Mouse (Mus musculus): ENCODE results near the gene Pld1. TPM values are rescaled to one million over a fixed set of nuclear protein-coding genes. Genes with fewer than 3 reads are reported as not detected.

Gene Pld1
- total and polyA plus RNA-seq, 2 experiments from 2014 or later: 5.0 to 6.7 TPM

- H3K27ac ChIP-seq (ENCODE audit: low read depth, low read length): no peak overlapping the region
- no peaks in the 10 kb centered on the region for H3K9me3 ChIP-seq (ENCODE audit: low read length)
- ATAC-seq (ENCODE audit: low FRiP score): no peak
- no peak overlapping the region for H3K4me3 ChIP-seq (ENCODE audit: low read depth, low read length)
- 82% methylated on average over 3 of the region's 3 CpGs for WGBS
- no peaks in the 10 kb centered on the region for H3K36me3 ChIP-seq (ENCODE audit: insufficient read depth, low read length)
- no peaks in the 10 kb centered on the region for H3K4me1 ChIP-seq (ENCODE audit: insufficient read depth, low read length)
- H3K27me3 ChIP-seq (ENCODE audit: insufficient read depth, low read length): no peaks in the 10 kb centered on the region
- TF ChIP-seq CTCF (IDR thresholded peaks at IDR 0.05): no peak
- H3K9ac ChIP-seq (replicated peaks; ENCODE audit: low read length, poor library complexity, severe bottlenecking): no peak overlapping the region
- no peak overlapping the region for H3K4me2 ChIP-seq (ENCODE audit: low read depth, low read length, poor library complexity, severe bottlenecking)
- no peak for DNase-seq (ENCODE audit: low spot score)
Observed at GRCm38 (mm10) chr3:28083218-28083617, 144.7 kb downstream of the Pld1 start.

GRCm38 (mm10) chr3:28084281-28084680 lies 145.8 kb downstream of the Pld1 start:
- TF ChIP-seq CTCF (IDR thresholded peaks at IDR 0.05): no peak
- H3K27me3 ChIP-seq (ENCODE audit: insufficient read depth, low read length): no peaks in the 10 kb centered on the region
- 70% methylated on average over 2 of the region's 2 CpGs for WGBS
- no peak overlapping the region for H3K4me3 ChIP-seq (ENCODE audit: low read depth, low read length)
- DNase-seq (ENCODE audit: low spot score) (no peak), ATAC-seq (ENCODE audit: low FRiP score) (no peak)
- H3K4me1 ChIP-seq (ENCODE audit: insufficient read depth, low read length): no peaks in the 10 kb centered on the region
- H3K36me3 ChIP-seq (ENCODE audit: insufficient read depth, low read length): no peaks in the 10 kb centered on the region
- no peak overlapping the region for H3K9ac ChIP-seq (replicated peaks; ENCODE audit: low read length, poor library complexity, severe bottlenecking)
- no peak overlapping the region for H3K27ac ChIP-seq (ENCODE audit: low read depth, low read length)
- no peak overlapping the region for H3K4me2 ChIP-seq (ENCODE audit: low read depth, low read length, poor library complexity, severe bottlenecking)
- no peaks in the 10 kb centered on the region for H3K9me3 ChIP-seq (ENCODE audit: low read length)

DNA sequence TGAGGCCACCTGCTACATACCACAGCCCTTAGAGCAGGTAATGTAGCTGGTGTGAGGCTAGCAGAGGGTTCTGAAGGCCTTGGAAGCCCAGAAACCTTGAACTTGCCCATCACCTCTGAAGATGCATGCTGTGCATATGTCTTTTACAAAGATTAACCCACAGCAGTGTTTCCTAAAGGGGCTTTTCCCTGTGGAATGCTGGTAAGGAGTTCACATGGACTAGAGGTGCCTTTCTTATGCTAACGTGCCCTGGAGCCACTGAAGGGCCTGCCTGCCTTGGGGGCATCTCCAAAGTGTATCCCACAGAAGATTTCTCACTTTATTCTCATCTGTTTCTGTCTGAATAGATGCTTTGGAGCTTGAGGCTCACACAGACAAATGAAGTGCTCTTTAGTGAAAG lies 152.8 kb downstream of the Pld1 start:
- Histone ChIP-seq H3K36me3 (ENCODE audit: insufficient read depth, low read length) (no peaks in the 10 kb centered on the region; the same call in 1 of the 2 replicates), H3K27me3 (ENCODE audit: insufficient read depth, low read length) (no peaks in the 10 kb centered on the region), H3K9ac (replicated peaks; ENCODE audit: low read length, poor library complexity, severe bottlenecking) (no peak overlapping the region), H3K4me2 (ENCODE audit: low read depth, low read length, poor library complexity, severe bottlenecking) (no peak overlapping the region), H3K9me3 (ENCODE audit: low read length) (no peaks in the 10 kb centered on the region), H3K4me3 (ENCODE audit: low read depth, low read length) (no peak overlapping the region), H3K4me1 (ENCODE audit: insufficient read depth, low read length) (no peaks in the 10 kb centered on the region), H3K27ac (ENCODE audit: low read depth, low read length) (no peak overlapping the region)
- no peak for DNase-seq (ENCODE audit: low spot score)
- no peak for ATAC-seq (ENCODE audit: low FRiP score)
- TF ChIP-seq CTCF (IDR thresholded peaks at IDR 0.05): no peak
- 32% methylated on average over 1 of the region's 1 CpGs for WGBS

DNA sequence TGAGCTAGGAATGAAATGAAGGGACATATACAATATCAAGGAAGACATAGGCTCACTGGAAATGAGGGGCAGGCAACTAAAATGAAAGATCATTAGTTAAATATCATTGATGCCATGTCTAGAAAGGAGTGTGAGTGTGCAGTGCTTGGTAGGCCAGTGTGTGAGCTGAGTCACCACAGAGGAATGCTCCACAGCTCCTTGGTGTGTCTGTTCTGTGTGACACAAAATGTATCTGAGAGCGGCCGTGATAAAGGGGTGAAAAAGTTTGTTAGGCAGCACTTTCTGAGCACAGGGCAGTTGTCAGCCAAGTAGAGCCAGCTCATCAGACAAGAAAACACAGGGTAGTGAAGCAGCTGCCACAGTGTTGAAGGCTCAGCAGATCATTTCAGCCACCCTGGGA lies 153.2 kb downstream of the Pld1 start:
- WGBS: 89% methylated on average over 2 of the region's 2 CpGs

DNA sequence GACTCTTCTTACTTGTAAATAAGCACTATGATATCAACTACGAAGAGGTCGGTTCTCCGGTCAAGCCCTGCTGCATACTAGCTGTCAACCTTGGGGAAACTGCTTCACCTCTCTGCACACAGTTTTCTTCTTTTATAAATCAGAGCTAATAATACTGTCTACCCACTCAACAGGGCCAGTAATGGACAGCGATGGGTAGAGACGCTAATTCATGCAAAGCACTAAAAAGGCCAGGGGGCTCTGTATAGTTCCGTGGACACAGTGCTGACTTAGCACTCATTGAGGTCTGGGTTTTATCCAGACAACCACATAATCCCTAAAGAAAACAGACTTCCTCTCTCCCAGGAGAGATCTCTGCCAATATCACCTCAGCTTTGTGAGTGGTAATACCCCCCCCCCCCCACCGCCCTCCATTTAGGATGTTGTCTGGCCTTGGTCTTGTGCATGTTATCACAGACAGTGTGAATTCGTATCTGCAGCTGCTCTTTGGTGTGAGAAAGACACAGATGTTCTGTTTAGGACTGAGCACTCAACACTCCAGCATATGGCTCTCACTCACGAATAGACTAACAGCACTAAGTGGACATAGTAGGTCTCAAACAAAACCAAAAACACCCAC lies 155.3 kb downstream of the Pld1 start:
- 70% methylated on average over 9 of the region's 9 CpGs for WGBS
- H3K4me2 ChIP-seq (ENCODE audit: low read depth, low read length, poor library complexity, severe bottlenecking): no peak overlapping the region
- no peaks in the 10 kb centered on the region for H3K27me3 ChIP-seq (ENCODE audit: insufficient read depth, low read length)
- H3K9me3 ChIP-seq (ENCODE audit: low read length): no peaks in the 10 kb centered on the region
- ATAC-seq (ENCODE audit: low FRiP score): no peak
- no peak overlapping the region for H3K4me3 ChIP-seq (ENCODE audit: low read depth, low read length)
- TF ChIP-seq CTCF (IDR thresholded peaks at IDR 0.05): no peak
- H3K36me3 ChIP-seq (ENCODE audit: insufficient read depth, low read length): no peaks in the 10 kb centered on the region; the same call in 1 of the 2 replicates
- no peaks in the 10 kb centered on the region for H3K4me1 ChIP-seq (ENCODE audit: insufficient read depth, low read length)
- DNase-seq (ENCODE audit: low spot score): no peak
- H3K27ac ChIP-seq (ENCODE audit: low read depth, low read length): no peak overlapping the region
- H3K9ac ChIP-seq (replicated peaks; ENCODE audit: low read length, poor library complexity, severe bottlenecking): no peak overlapping the region

More for the DNA sequence above, 153.2 kb downstream of the Pld1 start:
- Histone ChIP-seq H3K36me3 (ENCODE audit: insufficient read depth, low read length) (no peaks in the 10 kb centered on the region; the same call in 1 of the 2 replicates), H3K27ac (ENCODE audit: low read depth, low read length) (no peak overlapping the region), H3K27me3 (ENCODE audit: insufficient read depth, low read length) (no peaks in the 10 kb centered on the region), H3K9ac (replicated peaks; ENCODE audit: low read length, poor library complexity, severe bottlenecking) (no peak overlapping the region), H3K4me3 (ENCODE audit: low read depth, low read length) (no peak overlapping the region), H3K4me2 (ENCODE audit: low read depth, low read length, poor library complexity, severe bottlenecking) (no peak overlapping the region), H3K9me3 (ENCODE audit: low read length) (no peaks in the 10 kb centered on the region), H3K4me1 (ENCODE audit: insufficient read depth, low read length) (no peaks in the 10 kb centered on the region)
- DNase-seq (ENCODE audit: low spot score): no peak
- no peak for ATAC-seq (ENCODE audit: low FRiP score)
- TF ChIP-seq CTCF (IDR thresholded peaks at IDR 0.05): no peak

GRCm38 (mm10) chr3:28095451-28095850 lies 157.0 kb downstream of the Pld1 start:
- H3K9ac ChIP-seq (replicated peaks; ENCODE audit: low read length, poor library complexity, severe bottlenecking): no peak overlapping the region
- TF ChIP-seq CTCF (IDR thresholded peaks at IDR 0.05): no peak
- H3K4me2 ChIP-seq (ENCODE audit: low read depth, low read length, poor library complexity, severe bottlenecking): no peak overlapping the region
- H3K36me3 ChIP-seq (ENCODE audit: insufficient read depth, low read length): no peaks in the 10 kb centered on the region; the same call in 1 of the 2 replicates
- 95% methylated on average over 9 of the region's 9 CpGs for WGBS
- H3K4me1 ChIP-seq (ENCODE audit: insufficient read depth, low read length): no peaks in the 10 kb centered on the region
- DNase-seq (ENCODE audit: low spot score): no peak
- no peaks in the 10 kb centered on the region for H3K27me3 ChIP-seq (ENCODE audit: insufficient read depth, low read length)
- no peak overlapping the region for H3K27ac ChIP-seq (ENCODE audit: low read depth, low read length)
- no peak for ATAC-seq (ENCODE audit: low FRiP score)
- no peaks in the 10 kb centered on the region for H3K9me3 ChIP-seq (ENCODE audit: low read length)
- no peak overlapping the region for H3K4me3 ChIP-seq (ENCODE audit: low read depth, low read length)

Data from midbrain, postnatal 0 days (tissue).